Mouse (Mus musculus): ENCODE results near the gene Tead1.

- TF ChIP-seq EP300 (IDR thresholded peaks at IDR 0.05; ENCODE audit: insufficient read depth, low read depth, low read length) (no peak), CTCF (IDR thresholded peaks at IDR 0.05) (no peak)
Measured at GRCm38 (mm10) chr7:112871752-112872151, 192.6 kb downstream of the Tead1 start.

Measured in heart, adult 2 months (tissue).